Mouse (Mus musculus) hindbrain, embryonic 11.5 days (tissue): Measurements from ENCODE around the gene Mt3. TPM values are rescaled to one million over a fixed set of nuclear protein-coding genes. Genes with fewer than 3 reads are reported as not detected.
"Not testable (repeated sequence)": the region's sequence is repeated elsewhere in the genome, so short reads cannot be mapped to it uniquely, and the experiment has no call there.

Experiments used
- ATAC-seq: fragments of 200-750 bp; cut with Nextera tagmentation; 2 replicates; pipeline ENCODE4 v1.8.0; 2017; ENCODE audit warnings: mild to moderate bottlenecking, moderate TSS enrichment, moderate library complexity; ENCODE audit not compliant: low FRiP score
- DNase-seq: peaks from one replicate; pipeline ENCODE4 v3.0.0-alpha.2; 2015; ENCODE audit warnings: low spot score
- H3K27ac ChIP-seq: fragments of 300-500 bp; sonication (generic); 2 replicates; pipeline ENCODE4 v1.5.1; 2014; ENCODE audit warnings: mild to moderate bottlenecking, low read depth, low read length
- H3K27me3 ChIP-seq: fragments of 300-500 bp; sonication (generic); 2 replicates; pipeline ENCODE4 v1.6.1; 2014; ENCODE audit warnings: mild to moderate bottlenecking, low read length, moderate library complexity, mixed read lengths; ENCODE audit not compliant: control insufficient read depth, insufficient read depth
- H3K36me3 ChIP-seq: fragments of 300-500 bp; sonication (generic); 2 replicates; pipeline ENCODE4 v1.6.1; 2014; ENCODE audit warnings: mild to moderate bottlenecking, low read length, moderate library complexity, mixed read lengths; ENCODE audit not compliant: control insufficient read depth, insufficient read depth
- H3K4me1 ChIP-seq: fragments of 300-500 bp; sonication (generic); replicated peaks from 2 replicates; pipeline ENCODE4 v1.6.1; 2014; ENCODE audit warnings: low read length, mixed read lengths; ENCODE audit not compliant: control insufficient read depth, insufficient read depth
- H3K4me2 ChIP-seq: fragments of 300-500 bp; sonication (generic); replicated peaks from 2 replicates; pipeline ENCODE4 v1.6.1; 2014; ENCODE audit warnings: mild to moderate bottlenecking, low read depth, low read length
- H3K4me3 ChIP-seq: fragments of 300-500 bp; sonication (generic); 2 replicates; pipeline ENCODE4 v1.5.1; 2014; ENCODE audit warnings: low read depth, low read length
- H3K9ac ChIP-seq: fragments of 300-500 bp; sonication (generic); 2 replicates; pipeline ENCODE4 v1.6.1; 2014; ENCODE audit warnings: low read depth, low read length
- H3K9me3 ChIP-seq: fragments of 300-500 bp; sonication (generic); 2 replicates; pipeline ENCODE4 v1.6.1; 2016; ENCODE audit warnings: low read length; ENCODE audit not compliant: control insufficient read depth
- WGBS: fragments of 180-500 bp; shearing (Covaris S2); extraction: QIAGEN DNeasy Blood & Tissue Kit; methylation state at CpG from one replicate; pipeline ENCODE4 v1.1.7; 2014; 5-methylcytosine and 5-hydroxymethylcytosine counted together
- polyA plus RNA-seq: library from polyadenylated mRNA; unstranded; fragments of >200 nt; fragmentation: Nextera tagmentation; extraction: Ambion mirVana; gene quantifications from 2 replicates; pipeline ENCODE4 v1.2.1, GENCODE M21; 2014

Mt3 gene
- polyA plus RNA-seq, 1 experiment from 2014 or later: 13.6 TPM

GRCm38 (mm10) chr8:94118776-94119430 lies 33.5 kb upstream of the Mt3 start:
- Histone ChIP-seq H3K9ac (0 out of 2 replicates have a peak overlapping the region, but pooled peaks have one; percentile 25), H3K4me2 (0 out of 2 replicates have a peak overlapping the region, but pooled peaks have one; percentile 3), H3K27ac (peak overlapping the region; percentile 89), H3K27me3 (no peaks in the 10 kb centered on the region), H3K9me3 (no peaks in the 10 kb centered on the region), H3K4me1 (no peaks in the 10 kb centered on the region; the same call in 1 of the 2 replicates), H3K36me3 (no peaks in the 10 kb centered on the region), H3K4me3 (no peak overlapping the region)
- DNase-seq (peak; percentile 82), ATAC-seq (peak; percentile 91)
- 2% methylated on average over 6 of the region's 6 CpGs for WGBS

GRCm38 (mm10) chr8:94121625-94122024 lies 30.8 kb upstream of the Mt3 start:
- H3K9me3 ChIP-seq: no peaks in the 10 kb centered on the region
- H3K4me1 ChIP-seq: no peaks in the 10 kb centered on the region; the same call in 1 of the 2 replicates
- H3K4me3 ChIP-seq: no peak overlapping the region
- no peaks in the 10 kb centered on the region for H3K36me3 ChIP-seq
- DNase-seq: peak; percentile 10
- H3K27me3 ChIP-seq: no peaks in the 10 kb centered on the region
- no peak overlapping the region for H3K9ac ChIP-seq
- H3K27ac ChIP-seq: no peak overlapping the region
- no peak for ATAC-seq
- H3K4me2 ChIP-seq: no peak overlapping the region
- WGBS: 77% methylated on average over 9 of the region's 9 CpGs

GRCm38 (mm10) chr8:94122711-94123468 lies 29.5 kb upstream of the Mt3 start:
- WGBS: 62% methylated on average over 8 of the region's 8 CpGs
- ATAC-seq (no peak), DNase-seq (no peak)

GRCm38 (mm10) chr8:94127711-94128110 lies 24.7 kb upstream of the Mt3 start:
- WGBS: 92% methylated on average over 6 of the region's 6 CpGs
- no peak for ATAC-seq
- no peak overlapping the region for H3K27ac ChIP-seq

More at GRCm38 (mm10) chr8:94122711-94123468, 29.5 kb upstream of the Mt3 start:
- H3K4me2 ChIP-seq: no peak overlapping the region
- H3K4me3 ChIP-seq: no peak overlapping the region
- no peak overlapping the region for H3K27ac ChIP-seq
- H3K4me1 ChIP-seq: no peaks in the 10 kb centered on the region; the same call in 1 of the 2 replicates
- no peaks in the 10 kb centered on the region for H3K27me3 ChIP-seq
- no peak overlapping the region for H3K9ac ChIP-seq
- H3K9me3 ChIP-seq: no peaks in the 10 kb centered on the region
- H3K36me3 ChIP-seq: no peaks in the 10 kb centered on the region

GRCm38 (mm10) chr8:94129133-94129789 lies 23.1 kb upstream of the Mt3 start:
- H3K27ac ChIP-seq: no peak overlapping the region
- ATAC-seq: no peak
- H3K36me3 ChIP-seq: no peaks in the 10 kb centered on the region
- no peak overlapping the region for H3K4me2 ChIP-seq
- no peaks in the 10 kb centered on the region for H3K4me1 ChIP-seq
- DNase-seq: no peak
- no peaks in the 10 kb centered on the region for H3K9me3 ChIP-seq
- no peaks in the 10 kb centered on the region for H3K27me3 ChIP-seq
- 71% methylated on average over 6 of the region's 6 CpGs for WGBS
- no peak overlapping the region for H3K9ac ChIP-seq
- H3K4me3 ChIP-seq: no peak overlapping the region

More at GRCm38 (mm10) chr8:94127711-94128110, 24.7 kb upstream of the Mt3 start:
- Histone ChIP-seq H3K9me3 (no peaks in the 10 kb centered on the region), H3K27me3 (no peaks in the 10 kb centered on the region), H3K4me2 (no peak overlapping the region), H3K4me1 (no peaks in the 10 kb centered on the region), H3K9ac (no peak overlapping the region), H3K4me3 (no peak overlapping the region), H3K36me3 (no peaks in the 10 kb centered on the region)
- DNase-seq: no peak

- DNase-seq: no peak
- no peaks in the 10 kb centered on the region for H3K4me1 ChIP-seq
Observed at GRCm38 (mm10) chr8:94130126-94130525, 22.3 kb upstream of the Mt3 start.

GRCm38 (mm10) chr8:94132096-94132495 lies 20.3 kb upstream of the Mt3 start:
- no peaks in the 10 kb centered on the region for H3K4me1 ChIP-seq
- no peak overlapping the region for H3K27ac ChIP-seq
- no peaks in the 10 kb centered on the region for H3K36me3 ChIP-seq
- no peak overlapping the region for H3K4me2 ChIP-seq
- H3K9me3 ChIP-seq: no peaks in the 10 kb centered on the region
- H3K4me3 ChIP-seq: no peak overlapping the region
- no peak for DNase-seq
- no peak for ATAC-seq
- no peak overlapping the region for H3K9ac ChIP-seq
- 82% methylated on average over 5 of the region's 5 CpGs for WGBS
- H3K27me3 ChIP-seq: no peaks in the 10 kb centered on the region

More at GRCm38 (mm10) chr8:94130126-94130525, 22.3 kb upstream of the Mt3 start:
- Histone ChIP-seq H3K27ac (no peak overlapping the region), H3K9ac (no peak overlapping the region), H3K4me2 (no peak overlapping the region), H3K36me3 (no peaks in the 10 kb centered on the region), H3K27me3 (no peaks in the 10 kb centered on the region), H3K9me3 (no peaks in the 10 kb centered on the region), H3K4me3 (no peak overlapping the region)
- WGBS: 87% methylated on average over 4 of the region's 4 CpGs
- no peak for ATAC-seq

- DNase-seq, H3K27ac ChIP-seq, H3K9ac ChIP-seq, H3K9me3 ChIP-seq, H3K4me2 ChIP-seq, ATAC-seq, H3K4me3 ChIP-seq, H3K27me3 ChIP-seq, H3K4me1 ChIP-seq, H3K36me3 ChIP-seq: not testable (repeated sequence)
- 67% methylated on average over 3 of the region's 3 CpGs for WGBS
Observed at GRCm38 (mm10) chr8:94134601-94135000, 17.8 kb upstream of the Mt3 start.
